Mouse (Mus musculus) gastrocnemius, postnatal 25 days (tissue): ENCODE results near the gene Taar1. TPM values are rescaled to one million over a fixed set of nuclear protein-coding genes. Genes with fewer than 3 reads are reported as not detected.

Experiments
- DNase-seq: peaks from one replicate; pipeline ENCODE4 v3.0.0; 2022
- long read RNA-seq, 2 experiments: library from polyadenylated mRNA; stranded (forward); transcript quantifications; one replicate each; pipeline ENCODE4 v2.0.0; 2021
- total RNA-seq, 2 experiments: library from RNA; stranded (reverse); gene quantifications; 1 replicate in 1 of 2; 2 replicates in 1 of 2; pipeline ENCODE4 v1.2.3; 2021

Gene Taar1
- total RNA-seq, result not detected
- long read RNA-seq, experiment 1, result 0 reads
- long read RNA-seq, experiment 2, result 0 reads

- no peak for DNase-seq
Measured at GRCm38 (mm10) chr10:23920056-23920455, at the start of gene Taar1. TSS of gene Taar1 (plus strand) at chr10:23920356.

- DNase-seq, result no peak
Measured at GRCm38 (mm10) chr10:23880695-23881094, 39.5 kb upstream of the Taar1 start.

GRCm38 (mm10) chr10:23884910-23885309 is 35.2 kb upstream of the Taar1 start:
- no peak for DNase-seq

- no peak for DNase-seq
Measured at GRCm38 (mm10) chr10:23886060-23886459, 34.1 kb upstream of the Taar1 start.

GRCm38 (mm10) chr10:23892987-23893386 is 27.2 kb upstream of the Taar1 start:
- DNase-seq, result no peak

- DNase-seq, result no peak
Measured at GRCm38 (mm10) chr10:23894601-23895349, 25.4 kb upstream of the Taar1 start, which contains the start of gene Vnn1. TSS of gene Vnn1 (plus strand) at chr10:23894688.

GRCm38 (mm10) chr10:23895376-23895775 is 24.8 kb upstream of the Taar1 start:
- DNase-seq, result no peak

- no peak for DNase-seq
Measured at GRCm38 (mm10) chr10:23901119-23901518, 19.0 kb upstream of the Taar1 start.

GRCm38 (mm10) chr10:23905661-23906060 is 14.5 kb upstream of the Taar1 start:
- no peak for DNase-seq

GRCm38 (mm10) chr10:23922468-23922867 is 2.3 kb downstream of the Taar1 start:
- DNase-seq, result no peak

- no peak for DNase-seq
Measured at GRCm38 (mm10) chr10:23923941-23924340, 3.8 kb downstream of the Taar1 start.

GRCm38 (mm10) chr10:23937613-23938012 is 17.5 kb downstream of the Taar1 start:
- no peak for DNase-seq

- no peak for DNase-seq
Measured at GRCm38 (mm10) chr10:23938312-23938711, 18.2 kb downstream of the Taar1 start, which contains the start of gene Taar2. TSS of gene Taar2 (plus strand) at chr10:23938572.

- no peak for DNase-seq
Measured at GRCm38 (mm10) chr10:23942465-23942864, 22.3 kb downstream of the Taar1 start.

- no peak for DNase-seq
Measured at GRCm38 (mm10) chr10:23948026-23948425, 27.9 kb downstream of the Taar1 start.

GRCm38 (mm10) chr10:23949508-23950005 is 29.4 kb downstream of the Taar1 start, which contains the start of gene Taar3:
TSS of gene Taar3 (plus strand) at chr10:23949558.
- DNase-seq, result no peak

GRCm38 (mm10) chr10:23951714-23952113 is 31.6 kb downstream of the Taar1 start:
- DNase-seq, result no peak

GRCm38 (mm10) chr10:23959071-23959470 is 38.9 kb downstream of the Taar1 start:
- no peak for DNase-seq

- no peak for DNase-seq
Measured at GRCm38 (mm10) chr10:23960444-23960915, 40.3 kb downstream of the Taar1 start, which contains the start of gene Taar4. TSS of gene Taar4 (plus strand) at chr10:23960494.

GRCm38 (mm10) chr10:23963444-23963843 is 43.3 kb downstream of the Taar1 start:
- DNase-seq, result no peak

- no peak for DNase-seq
Measured at GRCm38 (mm10) chr10:23964921-23965610, 44.9 kb downstream of the Taar1 start.

- no peak for DNase-seq
Measured at GRCm38 (mm10) chr10:23970656-23971165, 50.6 kb downstream of the Taar1 start, which contains the start of gene Taar5. TSS of gene Taar5 (plus strand) at chr10:23970706.
